Mouse (Mus musculus) heart, postnatal 0 days (tissue): ENCODE measurements at regions not wholly inside any gene's neighbourhood (a gene's known extent, or its start where the extent isn't known, plus 50 kb on each side); places are given as distances from the start of the nearest gene placed in this dataset.

Source experiments
- ATAC-seq: fragments of 200-750 bp; cut with Nextera tagmentation; 2 replicates; pipeline ENCODE4 v1.8.0; 2017; ENCODE audit warnings: low read depth, moderate number of reproducible peaks, moderate library complexity; ENCODE audit not compliant: insufficient read depth
- DNase-seq: peaks from one replicate; pipeline ENCODE4 v3.0.0-alpha.2; 2016; ENCODE audit warnings: low spot score
- H3K27ac ChIP-seq: fragments of 300-500 bp; sonication (generic); 2 replicates; pipeline ENCODE4 v1.5.1; 2014; ENCODE audit warnings: low read depth, mild to moderate bottlenecking
- H3K27me3 ChIP-seq: fragments of 300-500 bp; sonication (generic); 2 replicates; pipeline ENCODE4 v1.6.1; 2014; ENCODE audit warnings: low read length, mixed read lengths; ENCODE audit not compliant: control insufficient read depth, insufficient read depth
- H3K36me3 ChIP-seq: fragments of 300-500 bp; sonication (generic); replicated peaks from 2 replicates; pipeline ENCODE4 v1.6.1; 2014; ENCODE audit warnings: low read length, mixed read lengths; ENCODE audit not compliant: control insufficient read depth, insufficient read depth
- H3K4me1 ChIP-seq: fragments of 300-500 bp; sonication (generic); 2 replicates; pipeline ENCODE4 v1.6.1; 2014; ENCODE audit warnings: antibody characterized with exemption; ENCODE audit not compliant: control insufficient read depth, insufficient read depth
- H3K4me2 ChIP-seq: fragments of 300-500 bp; sonication (generic); 2 replicates; pipeline ENCODE4 v1.6.1; 2014; ENCODE audit warnings: low read depth, mild to moderate bottlenecking, low read length, moderate library complexity
- H3K4me3 ChIP-seq: fragments of 300-500 bp; sonication (generic); 2 replicates; pipeline ENCODE4 v1.5.1; 2014; ENCODE audit warnings: low read depth, low read length
- H3K9ac ChIP-seq: fragments of 300-500 bp; sonication (generic); replicated peaks from 2 replicates; pipeline ENCODE4 v1.6.1; 2014; ENCODE audit warnings: low read depth, low read length, mixed read lengths
- H3K9me3 ChIP-seq: fragments of 300-500 bp; sonication (generic); replicated peaks from 2 replicates; pipeline ENCODE4 v1.6.1; 2016; ENCODE audit warnings: low read length; ENCODE audit not compliant: control insufficient read depth
- CTCF ChIP-seq: IDR thresholded peaks from 2 replicates; pipeline ENCODE4 v1.5.1; 2016; ENCODE audit warnings: antibody characterized with exemption, control low read depth, low read depth
- EP300 ChIP-seq: IDR thresholded peaks from 2 replicates; pipeline ENCODE4 v1.6.1; 2016; ENCODE audit warnings: antibody characterized with exemption, low read depth
- WGBS: fragments of 180-500 bp; shearing (Covaris S2); extraction: QIAGEN DNeasy Blood & Tissue Kit; methylation state at CpG from one replicate; pipeline ENCODE4 v1.1.7; 2014; 5-methylcytosine and 5-hydroxymethylcytosine counted together

- no peak for TF ChIP-seq EP300
- TF ChIP-seq CTCF, result no peak
- Histone ChIP-seq H3K27ac (no peak overlapping the region), H3K4me2 (no peak overlapping the region), H3K36me3 (no peaks in the 10 kb centered on the region), H3K9ac (no peak overlapping the region), H3K27me3 (no peaks in the 10 kb centered on the region), H3K9me3 (no peaks in the 10 kb centered on the region), H3K4me1 (peaks cover 26% of the 10 kb centered on the region), H3K4me3 (no peak overlapping the region)
- 74% methylated on average over 3 of the region's 3 CpGs for WGBS
- DNase-seq (no peak), ATAC-seq (no peak)
These were observed 81.8 kb upstream of the Barx2 start for GRCm38 (mm10) chr9:31995101-31995500.

- no peaks in the 10 kb centered on the region for H3K9me3 ChIP-seq
- DNase-seq, result no peak
- TF ChIP-seq EP300 (no peak), CTCF (no peak)
- H3K9ac ChIP-seq, result no peak overlapping the region
- H3K4me1 ChIP-seq, result peaks cover 26% of the 10 kb centered on the region
- H3K4me3 ChIP-seq, result no peak overlapping the region
- no peaks in the 10 kb centered on the region for H3K36me3 ChIP-seq
- WGBS, result 47% methylated on average over 4 of the region's 4 CpGs
- 0 out of 2 replicates have a peak overlapping the region, but pooled peaks have one; percentile 90 for H3K27ac ChIP-seq
- no peak overlapping the region for H3K4me2 ChIP-seq
- H3K27me3 ChIP-seq, result no peaks in the 10 kb centered on the region
- ATAC-seq, result no peak
These were observed 82.4 kb upstream of the Barx2 start for GRCm38 (mm10) chr9:31995700-31996099.

GRCm38 (mm10) chr9:31996466-31997177 is 83.4 kb upstream of the Barx2 start:
- Histone ChIP-seq H3K4me3 (no peak overlapping the region), H3K36me3 (no peaks in the 10 kb centered on the region), H3K27me3 (no peaks in the 10 kb centered on the region), H3K4me2 (no peak overlapping the region), H3K9me3 (no peaks in the 10 kb centered on the region), H3K4me1 (peaks cover 26% of the 10 kb centered on the region), H3K9ac (no peak overlapping the region), H3K27ac (peak overlapping the region; percentile 90)
- DNase-seq (no peak), ATAC-seq (no peak)
- no peak for TF ChIP-seq CTCF
- 43% methylated on average over 7 of the region's 7 CpGs for WGBS

GRCm38 (mm10) chr9:31997178-31998097 is 84.2 kb upstream of the Barx2 start:
- peak overlapping the region; percentile 3; the same call in 1 of the 2 replicates for H3K4me3 ChIP-seq
- peak overlapping the region; percentile 32 for H3K9ac ChIP-seq
- no peaks in the 10 kb centered on the region for H3K27me3 ChIP-seq
- peaks cover 26% of the 10 kb centered on the region for H3K4me1 ChIP-seq
- ATAC-seq (peak; percentile 92), DNase-seq (peak; percentile 92)
- H3K36me3 ChIP-seq, result no peaks in the 10 kb centered on the region
- WGBS, result 10% methylated on average over 25 of the region's 25 CpGs
- peak overlapping the region; percentile 90 for H3K27ac ChIP-seq
- H3K9me3 ChIP-seq, result no peaks in the 10 kb centered on the region
- TF ChIP-seq CTCF, result no peak
- no peak for TF ChIP-seq EP300
- peak overlapping the region; percentile 35 for H3K4me2 ChIP-seq

GRCm38 (mm10) chr9:31998488-31999280 is 85.4 kb upstream of the Barx2 start:
- Histone ChIP-seq H3K36me3 (no peaks in the 10 kb centered on the region), H3K27me3 (no peaks in the 10 kb centered on the region), H3K27ac (peak overlapping the region; percentile 90; the same call in 1 of the 2 replicates), H3K4me1 (peaks cover 26% of the 10 kb centered on the region), H3K4me2 (no peak overlapping the region), H3K9ac (no peak overlapping the region), H3K4me3 (no peak overlapping the region), H3K9me3 (no peaks in the 10 kb centered on the region)
- no peak for TF ChIP-seq CTCF
- TF ChIP-seq EP300, result no peak
- DNase-seq (no peak), ATAC-seq (no peak)
- 76% methylated on average over 4 of the region's 4 CpGs for WGBS
